Mouse (Mus musculus) lung, postnatal 0 days (tissue): ENCODE data around the gene Xylt1.

Experiments
- CTCF ChIP-seq: IDR thresholded peaks from 2 replicates; pipeline ENCODE4 v1.5.1; 2016; ENCODE audit warnings: antibody characterized with exemption, mild to moderate bottlenecking
- EP300 ChIP-seq: IDR thresholded peaks from 2 replicates; pipeline ENCODE4 v1.6.1; 2016; ENCODE audit warnings: antibody characterized with exemption, mild to moderate bottlenecking, control low read depth

GRCm38 (mm10) chr7:117589820-117590219 lies 209.0 kb downstream of the Xylt1 start:
- TF ChIP-seq CTCF (no peak), EP300 (no peak)
